Mouse (Mus musculus): ENCODE measurements around the gene Egfem1. TPM values are rescaled to one million over a fixed set of nuclear protein-coding genes. Genes with fewer than 3 reads are reported as not detected.

Egfem1 gene
- polyA plus RNA-seq, 1 experiment from 2014 or later, result 1.6 TPM

DNA sequence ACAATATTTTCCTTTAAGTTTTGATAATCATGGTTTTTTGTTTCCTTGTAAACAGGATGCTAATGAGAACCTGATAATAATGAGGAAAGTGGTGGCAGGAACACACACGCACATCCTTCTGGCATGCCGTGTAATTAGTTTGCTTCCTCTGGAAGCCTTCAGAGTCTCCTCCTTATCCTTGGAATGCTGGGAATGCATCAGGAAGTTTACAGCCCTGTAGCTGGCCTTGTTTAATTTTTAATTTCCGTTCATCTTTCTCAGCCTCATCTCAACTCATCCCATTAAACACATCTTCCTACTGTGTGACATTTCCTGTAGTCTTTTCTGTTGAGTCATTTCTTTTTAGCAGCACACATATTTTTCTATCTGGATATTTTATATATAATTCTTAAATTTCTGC is 161.8 kb downstream of the Egfem1 start:
- TF ChIP-seq CTCF (IDR thresholded peaks at IDR 0.05; ENCODE audit: low read depth), result no peak
- Histone ChIP-seq H3K27me3 (ENCODE audit: insufficient read depth, low read length) (no peaks in the 10 kb centered on the region), H3K4me3 (replicated peaks; ENCODE audit: low read depth, low read length) (no peak overlapping the region), H3K9ac (ENCODE audit: low read depth, low read length) (no peak overlapping the region), H3K4me1 (replicated peaks; ENCODE audit: insufficient read depth, low read length) (no peaks in the 10 kb centered on the region), H3K27ac (no peak overlapping the region), H3K4me2 (ENCODE audit: low read length) (no peak overlapping the region), H3K9me3 (replicated peaks; ENCODE audit: low read length) (no peaks in the 10 kb centered on the region), H3K36me3 (ENCODE audit: insufficient read depth, low read length) (no peaks in the 10 kb centered on the region)
- WGBS, result 16% methylated on average over 3 of the region's 3 CpGs
- DNase-seq (ENCODE audit: low spot score) (peak; percentile 64), ATAC-seq (replicated peaks; ENCODE audit: low FRiP score, low read depth) (no peak)

DNA sequence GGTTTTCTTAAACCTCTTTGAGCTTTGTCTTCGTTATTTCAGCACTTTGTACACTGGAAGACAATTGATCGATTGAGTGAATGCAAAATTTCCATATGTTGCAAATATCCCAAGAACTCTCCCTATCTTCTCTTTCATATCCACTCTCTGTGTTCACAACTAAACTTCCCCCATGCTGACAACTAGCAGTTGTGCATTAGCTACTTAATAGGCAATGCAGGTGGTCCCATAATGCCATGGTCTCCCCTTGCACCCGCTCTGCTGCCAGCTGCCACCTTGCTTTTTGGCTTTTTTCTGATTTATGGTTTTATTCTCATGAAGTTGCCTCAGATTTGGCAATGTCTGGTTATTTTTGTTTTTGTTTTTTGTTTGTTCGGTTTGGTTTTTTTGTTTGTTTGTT is 209.8 kb downstream of the Egfem1 start:
- no peak overlapping the region for H3K4me3 ChIP-seq (replicated peaks; ENCODE audit: low read depth, low read length)
- no peak for DNase-seq (ENCODE audit: low spot score)
- no peak overlapping the region for H3K9ac ChIP-seq (ENCODE audit: low read depth, low read length)
- no peak overlapping the region for H3K4me2 ChIP-seq (ENCODE audit: low read length)
- no peaks in the 10 kb centered on the region for H3K4me1 ChIP-seq (replicated peaks; ENCODE audit: insufficient read depth, low read length)
- no peak for ATAC-seq (replicated peaks; ENCODE audit: low FRiP score, low read depth)
- H3K36me3 ChIP-seq (ENCODE audit: insufficient read depth, low read length), result no peaks in the 10 kb centered on the region
- 88% methylated on average over 4 of the region's 4 CpGs for WGBS
- no peak for TF ChIP-seq CTCF (IDR thresholded peaks at IDR 0.05; ENCODE audit: low read depth)
- H3K9me3 ChIP-seq (replicated peaks; ENCODE audit: low read length), result no peaks in the 10 kb centered on the region
- H3K27me3 ChIP-seq (ENCODE audit: insufficient read depth, low read length), result no peaks in the 10 kb centered on the region
- no peak overlapping the region for H3K27ac ChIP-seq

DNA sequence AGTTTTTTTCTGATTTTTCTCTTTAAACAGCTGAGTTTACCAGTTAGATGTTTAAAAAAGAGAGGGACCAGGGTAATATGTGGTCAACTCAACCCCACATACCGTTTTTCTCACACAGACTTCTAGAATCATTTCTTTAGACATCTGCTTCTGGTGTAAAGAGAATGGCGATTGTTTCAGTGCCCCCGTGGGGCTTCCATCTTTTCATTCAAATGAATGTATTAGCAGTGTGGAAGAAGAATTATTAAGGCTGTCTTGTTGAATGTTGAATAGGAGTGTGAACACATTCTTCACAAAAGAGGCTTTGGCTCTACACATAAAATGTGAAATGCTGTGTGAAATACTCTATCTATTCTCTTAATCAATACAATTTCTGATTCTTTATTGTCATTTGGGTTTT is 210.4 kb downstream of the Egfem1 start:
- H3K9me3 ChIP-seq (replicated peaks; ENCODE audit: low read length), result no peaks in the 10 kb centered on the region
- H3K4me1 ChIP-seq (replicated peaks; ENCODE audit: insufficient read depth, low read length), result no peaks in the 10 kb centered on the region
- no peaks in the 10 kb centered on the region for H3K27me3 ChIP-seq (ENCODE audit: insufficient read depth, low read length)
- 73% methylated on average over 3 of the region's 3 CpGs for WGBS
- H3K4me3 ChIP-seq (replicated peaks; ENCODE audit: low read depth, low read length), result no peak overlapping the region
- DNase-seq (ENCODE audit: low spot score), result no peak
- ATAC-seq (replicated peaks; ENCODE audit: low FRiP score, low read depth), result no peak
- TF ChIP-seq CTCF (IDR thresholded peaks at IDR 0.05; ENCODE audit: low read depth), result no peak
- H3K4me2 ChIP-seq (ENCODE audit: low read length), result no peak overlapping the region
- no peaks in the 10 kb centered on the region for H3K36me3 ChIP-seq (ENCODE audit: insufficient read depth, low read length)
- H3K9ac ChIP-seq (ENCODE audit: low read depth, low read length), result no peak overlapping the region
- no peak overlapping the region for H3K27ac ChIP-seq

DNA sequence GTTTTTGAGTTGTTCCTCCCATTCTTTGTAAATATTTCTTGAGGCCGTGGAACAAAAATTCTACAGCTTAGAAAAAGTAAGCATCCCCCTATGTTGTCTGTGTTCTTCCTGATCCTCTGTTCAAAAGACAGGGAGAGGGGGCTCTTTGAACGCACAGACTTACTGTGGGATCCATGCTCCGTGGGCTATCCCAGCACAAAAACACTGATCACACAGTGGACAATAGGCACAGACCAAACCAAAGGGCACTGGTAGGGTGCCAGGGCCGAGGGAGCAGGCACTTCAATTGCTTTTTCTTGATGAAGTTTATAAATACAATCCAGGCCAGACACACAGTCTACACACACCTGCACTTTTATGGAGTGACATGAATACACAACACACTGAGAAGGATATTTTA is 211.4 kb downstream of the Egfem1 start:
- WGBS, result 81% methylated on average over 4 of the region's 4 CpGs
- H3K4me3 ChIP-seq (replicated peaks; ENCODE audit: low read depth, low read length), result no peak overlapping the region
- H3K36me3 ChIP-seq (ENCODE audit: insufficient read depth, low read length), result no peaks in the 10 kb centered on the region
- no peak overlapping the region for H3K4me2 ChIP-seq (ENCODE audit: low read length)
- TF ChIP-seq CTCF (IDR thresholded peaks at IDR 0.05; ENCODE audit: low read depth), result no peak
- H3K4me1 ChIP-seq (replicated peaks; ENCODE audit: insufficient read depth, low read length), result no peaks in the 10 kb centered on the region
- H3K9me3 ChIP-seq (replicated peaks; ENCODE audit: low read length), result no peaks in the 10 kb centered on the region
- no peaks in the 10 kb centered on the region for H3K27me3 ChIP-seq (ENCODE audit: insufficient read depth, low read length)
- no peak for DNase-seq (ENCODE audit: low spot score)
- H3K9ac ChIP-seq (ENCODE audit: low read depth, low read length), result no peak overlapping the region
- ATAC-seq (replicated peaks; ENCODE audit: low FRiP score, low read depth), result no peak
- no peak overlapping the region for H3K27ac ChIP-seq

DNA sequence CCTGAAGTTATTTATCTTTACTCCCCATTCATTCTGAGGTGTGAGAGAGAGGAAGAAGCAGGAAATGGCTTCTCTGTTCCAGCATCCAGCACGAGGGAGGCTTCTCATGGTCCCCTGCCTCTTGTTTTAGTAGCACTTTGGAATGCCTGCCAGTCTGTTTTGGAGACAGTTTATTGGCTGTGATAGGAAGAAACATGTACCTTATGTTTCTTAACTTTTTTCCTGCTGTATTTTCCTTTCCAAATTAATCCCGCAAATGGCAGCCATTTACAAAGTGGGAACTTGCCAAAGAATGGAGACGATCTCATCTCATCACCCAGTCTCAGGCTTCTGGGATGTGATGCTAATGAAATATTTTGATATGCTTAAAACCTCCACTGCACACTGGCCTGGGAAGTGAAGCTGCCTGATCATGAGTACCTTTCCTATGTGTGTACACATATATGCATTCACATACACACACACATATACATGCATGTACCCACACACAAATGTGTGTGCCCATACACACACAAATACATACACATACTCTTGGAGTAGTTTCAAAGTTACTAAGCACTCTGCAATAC is 260.5 kb downstream of the Egfem1 start:
- H3K4me2 ChIP-seq (ENCODE audit: low read length), result no peak overlapping the region
- H3K4me1 ChIP-seq (replicated peaks; ENCODE audit: insufficient read depth, low read length), result no peaks in the 10 kb centered on the region
- no peaks in the 10 kb centered on the region for H3K9me3 ChIP-seq (replicated peaks; ENCODE audit: low read length)
- H3K4me3 ChIP-seq (replicated peaks; ENCODE audit: low read depth, low read length), result no peak overlapping the region
- no peak for ATAC-seq (replicated peaks; ENCODE audit: low FRiP score, low read depth)
- TF ChIP-seq CTCF (IDR thresholded peaks at IDR 0.05; ENCODE audit: low read depth), result no peak
- 56% methylated on average over 3 of the region's 3 CpGs for WGBS
- no peaks in the 10 kb centered on the region for H3K27me3 ChIP-seq (ENCODE audit: insufficient read depth, low read length)
- no peak for DNase-seq (ENCODE audit: low spot score)
- H3K36me3 ChIP-seq (ENCODE audit: insufficient read depth, low read length), result no peaks in the 10 kb centered on the region
- H3K27ac ChIP-seq, result no peak overlapping the region
- no peak overlapping the region for H3K9ac ChIP-seq (ENCODE audit: low read depth, low read length)

DNA sequence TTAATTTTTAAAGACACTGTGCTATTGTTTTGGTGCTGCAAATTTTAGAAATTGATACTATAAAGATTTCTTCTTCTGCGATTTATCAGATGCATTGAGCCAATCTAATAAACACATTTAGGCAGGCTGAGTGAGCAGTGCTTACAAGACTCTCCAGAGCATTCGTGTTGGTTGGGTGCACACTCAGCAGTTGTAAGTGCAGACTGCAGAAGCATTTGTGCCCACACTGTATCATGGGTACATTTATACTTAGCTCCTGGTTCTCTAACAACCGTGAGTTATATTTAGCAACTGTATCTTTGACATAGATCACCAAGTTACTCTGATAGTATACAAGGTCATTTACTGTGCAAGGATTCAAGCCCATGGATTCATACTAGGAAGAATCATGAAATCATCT is 264.0 kb downstream of the Egfem1 start:
- Histone ChIP-seq H3K4me3 (replicated peaks; ENCODE audit: low read depth, low read length) (no peak overlapping the region), H3K27me3 (ENCODE audit: insufficient read depth, low read length) (no peaks in the 10 kb centered on the region), H3K4me1 (replicated peaks; ENCODE audit: insufficient read depth, low read length) (no peaks in the 10 kb centered on the region), H3K4me2 (ENCODE audit: low read length) (no peak overlapping the region), H3K36me3 (ENCODE audit: insufficient read depth, low read length) (no peaks in the 10 kb centered on the region), H3K9me3 (replicated peaks; ENCODE audit: low read length) (no peaks in the 10 kb centered on the region), H3K9ac (ENCODE audit: low read depth, low read length) (no peak overlapping the region), H3K27ac (no peak overlapping the region)
- no peak for DNase-seq (ENCODE audit: low spot score)
- TF ChIP-seq CTCF (IDR thresholded peaks at IDR 0.05; ENCODE audit: low read depth), result no peak
- ATAC-seq (replicated peaks; ENCODE audit: low FRiP score, low read depth), result no peak
- WGBS, result 62% methylated on average over 3 of the region's 3 CpGs

DNA sequence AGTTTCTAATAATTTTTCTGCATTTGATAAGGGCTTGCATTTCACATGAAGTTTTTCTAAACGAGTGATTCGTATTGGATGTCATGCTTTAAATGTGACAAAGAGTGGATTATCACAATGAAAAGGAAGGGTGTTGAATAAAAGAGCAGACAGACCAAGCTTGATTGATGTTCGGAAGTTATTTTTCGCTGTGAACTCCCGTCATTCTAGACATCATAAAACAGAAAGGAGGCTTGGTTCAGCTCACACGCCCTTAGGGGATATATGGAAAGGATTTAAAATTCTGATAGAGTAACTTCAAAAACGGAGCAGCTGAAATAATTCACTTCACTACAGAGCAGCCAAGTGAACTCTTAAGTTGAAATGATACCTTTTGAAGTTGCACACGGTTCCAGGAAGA is 285.1 kb downstream of the Egfem1 start:
- no peaks in the 10 kb centered on the region for H3K9me3 ChIP-seq (replicated peaks; ENCODE audit: low read length)
- H3K27me3 ChIP-seq (ENCODE audit: insufficient read depth, low read length), result no peaks in the 10 kb centered on the region
- no peaks in the 10 kb centered on the region for H3K36me3 ChIP-seq (ENCODE audit: insufficient read depth, low read length)
- H3K4me3 ChIP-seq (replicated peaks; ENCODE audit: low read depth, low read length), result no peak overlapping the region
- H3K4me2 ChIP-seq (ENCODE audit: low read length), result no peak overlapping the region
- DNase-seq (ENCODE audit: low spot score) (no peak), ATAC-seq (replicated peaks; ENCODE audit: low FRiP score, low read depth) (no peak)
- WGBS, result 52% methylated on average over 8 of the region's 8 CpGs
- H3K9ac ChIP-seq (ENCODE audit: low read depth, low read length), result no peak overlapping the region
- no peaks in the 10 kb centered on the region for H3K4me1 ChIP-seq (replicated peaks; ENCODE audit: insufficient read depth, low read length)
- no peak overlapping the region for H3K27ac ChIP-seq
- TF ChIP-seq CTCF (IDR thresholded peaks at IDR 0.05; ENCODE audit: low read depth), result no peak

All from kidney, postnatal 0 days (tissue).